Mouse (Mus musculus): Measurements from ENCODE around the gene Sirt1. TPM values are rescaled to one million over a fixed set of nuclear protein-coding genes. Genes with fewer than 3 reads are reported as not detected.

The Sirt1 gene
- total and polyA plus RNA-seq, 3 experiments, result 9.1 to 19.8 TPM; not detected in 1

- H3K27me3 ChIP-seq (ENCODE audit: control insufficient read depth in 1 of 2, insufficient read depth in 2 of 2, low read length in 2 of 2), result no peaks in the 10 kb centered on the region
- TF ChIP-seq ZMIZ1 (IDR thresholded peaks at IDR 0.05; ENCODE audit: low read depth, low read length), result no peak
- TF ChIP-seq MEF2A (IDR thresholded peaks at IDR 0.05; ENCODE audit: extremely low read depth, insufficient replicate concordance, low read depth, low read length, poor library complexity, severe bottlenecking), result no peak
- no peak for TF ChIP-seq NRF1 (IDR thresholded peaks at IDR 0.05; ENCODE audit: insufficient read depth, low read depth, low read length, poor library complexity, severe bottlenecking)
- no peak for TF ChIP-seq CTCF (IDR thresholded peaks at IDR 0.05 in 2 of 3, conservative IDR thresholded peaks at IDR 0.05 in 1 of 3; ENCODE audit: control insufficient read depth in 1 of 3, insufficient read depth in 1 of 3, low read depth in 2 of 3, low read length in 3 of 3, poor library complexity in 1 of 3, severe bottlenecking in 1 of 3)
- no peak for TF ChIP-seq UBTF (IDR thresholded peaks at IDR 0.05; ENCODE audit: borderline replicate concordance, insufficient read depth, low read depth, low read length)
- TF ChIP-seq USF1 (IDR thresholded peaks at IDR 0.05; ENCODE audit: low read depth, low read length), result no peak
- no peak for TF ChIP-seq HCFC1 (IDR thresholded peaks at IDR 0.05; ENCODE audit: low read depth, low read length)
- no peak for TF ChIP-seq TCF12 (IDR thresholded peaks at IDR 0.05; ENCODE audit: low read depth, low read length)
- no peak for TF ChIP-seq SMC3 (IDR thresholded peaks at IDR 0.05; ENCODE audit: low read depth, low read length)
- no peak for TF ChIP-seq MAFK (IDR thresholded peaks at IDR 0.05; ENCODE audit: borderline replicate concordance, low read depth, low read length)
- TF ChIP-seq NELFE (IDR thresholded peaks at IDR 0.05; ENCODE audit: low read depth, low read length), result no peak
- no peak for TF ChIP-seq ZKSCAN1 (IDR thresholded peaks at IDR 0.05; ENCODE audit: low read depth, low read length)
- no peak overlapping the region for H3K9ac ChIP-seq (ENCODE audit: control insufficient read depth, low read depth, low read length, poor library complexity, severe bottlenecking)
- H3K27ac ChIP-seq (ENCODE audit: control insufficient read depth, low read depth, low read length), result no peak overlapping the region
- H3K36me3 ChIP-seq (ENCODE audit: control insufficient read depth in 1 of 2, insufficient read depth in 2 of 2, low read length in 2 of 2), result no peaks in the 10 kb centered on the region
- H3K4me3 ChIP-seq (ENCODE audit: control insufficient read depth in 1 of 2, insufficient read depth in 1 of 2, low read depth in 2 of 2, low read length in 2 of 2), result no peak overlapping the region
- H3K4me1 ChIP-seq (ENCODE audit: control insufficient read depth in 1 of 2, insufficient read depth in 2 of 2, low read length in 2 of 2), result no peaks in the 10 kb centered on the region
- no peak for DNase-seq (ENCODE audit: low read depth, low spot score)
- no peaks in the 10 kb centered on the region for H3K9me3 ChIP-seq (replicated peaks; ENCODE audit: insufficient read depth, low read length)
- no peaks in the 10 kb centered on the region for H3K79me2 ChIP-seq (ENCODE audit: control insufficient read depth, insufficient read depth, low read length, poor library complexity)
These were observed 30.8 kb downstream of the Sirt1 start for GRCm38 (mm10) chr10:63350666-63351065.

GRCm38 (mm10) chr10:63348291-63348690, 33.2 kb downstream of the Sirt1 start:
- H3K36me3 ChIP-seq (ENCODE audit: control insufficient read depth in 1 of 2, insufficient read depth in 2 of 2, low read length in 2 of 2), result no peaks in the 10 kb centered on the region
- no peak for DNase-seq (ENCODE audit: low read depth, low spot score)
- no peak overlapping the region for H3K9ac ChIP-seq (ENCODE audit: control insufficient read depth, low read depth, low read length, poor library complexity, severe bottlenecking)
- no peaks in the 10 kb centered on the region for H3K27me3 ChIP-seq (ENCODE audit: control insufficient read depth in 1 of 2, insufficient read depth in 2 of 2, low read length in 2 of 2)
- no peaks in the 10 kb centered on the region for H3K79me2 ChIP-seq (ENCODE audit: control insufficient read depth, insufficient read depth, low read length, poor library complexity)
- H3K4me1 ChIP-seq (ENCODE audit: control insufficient read depth in 1 of 2, insufficient read depth in 2 of 2, low read length in 2 of 2), result no peaks in the 10 kb centered on the region
- no peak overlapping the region for H3K4me3 ChIP-seq (ENCODE audit: control insufficient read depth in 1 of 2, insufficient read depth in 1 of 2, low read depth in 2 of 2, low read length in 2 of 2)
- no peak overlapping the region for H3K27ac ChIP-seq (ENCODE audit: control insufficient read depth, low read depth, low read length)
- no peak for TF ChIP-seq ZC3H11A (IDR thresholded peaks at IDR 0.05; ENCODE audit: low read depth, low read length)
- no peak for TF ChIP-seq MAZ (IDR thresholded peaks at IDR 0.05; ENCODE audit: low read depth, low read length)
- TF ChIP-seq POLR2AphosphoS2 (IDR thresholded peaks at IDR 0.05; ENCODE audit: low read length), result no peak
- TF ChIP-seq RAD21 (IDR thresholded peaks at IDR 0.05; ENCODE audit: low read depth, low read length), result no peak
- no peak for TF ChIP-seq BHLHE40 (IDR thresholded peaks at IDR 0.05; ENCODE audit: borderline replicate concordance, low read depth, low read length)
- no peak for TF ChIP-seq HCFC1 (IDR thresholded peaks at IDR 0.05; ENCODE audit: low read depth, low read length)
- no peak for TF ChIP-seq MAFK (IDR thresholded peaks at IDR 0.05; ENCODE audit: borderline replicate concordance, low read depth, low read length)
- no peak for TF ChIP-seq GATA1 (IDR thresholded peaks at IDR 0.05; ENCODE audit: low read depth, low read length)
- no peak for TF ChIP-seq MAX (IDR thresholded peaks at IDR 0.05; ENCODE audit: low read length)
- no peak for TF ChIP-seq ETS1 (IDR thresholded peaks at IDR 0.05; ENCODE audit: low read depth, low read length)
- TF ChIP-seq CHD2 (IDR thresholded peaks at IDR 0.05; ENCODE audit: low read length), result no peak
- TF ChIP-seq MYC (IDR thresholded peaks at IDR 0.05; ENCODE audit: low read depth, low read length), result no peak
- no peaks in the 10 kb centered on the region for H3K9me3 ChIP-seq (replicated peaks; ENCODE audit: insufficient read depth, low read length)
